Mouse (Mus musculus) neural tube, embryonic 14.5 days (tissue): ENCODE measurements around the gene Rabgap1l. TPM values are rescaled to one million over a fixed set of nuclear protein-coding genes. Genes with fewer than 3 reads are reported as not detected.

Experiments
- ATAC-seq: fragments of 200-750 bp; cut with Nextera tagmentation; 2 replicates; pipeline ENCODE4 v1.8.0; 2017; ENCODE audit warnings: low read depth, mild to moderate bottlenecking, moderate TSS enrichment, moderate library complexity
- H3K27ac ChIP-seq: fragments of 300-500 bp; sonication (generic); 2 replicates; pipeline ENCODE4 v1.5.1; 2014; ENCODE audit warnings: low read depth, mild to moderate bottlenecking, control low read depth, low read length, moderate library complexity, mixed read lengths
- H3K27me3 ChIP-seq: fragments of 300-500 bp; sonication (generic); 2 replicates; pipeline ENCODE4 v1.6.1; 2014; ENCODE audit warnings: low read length; ENCODE audit not compliant: control insufficient read depth, insufficient read depth
- H3K36me3 ChIP-seq: fragments of 300-500 bp; sonication (generic); 2 replicates; pipeline ENCODE4 v1.6.1; 2014; ENCODE audit warnings: low read length, mixed read lengths; ENCODE audit not compliant: control insufficient read depth, insufficient read depth
- H3K4me1 ChIP-seq: fragments of 300-500 bp; sonication (generic); 2 replicates; pipeline ENCODE4 v1.6.1; 2014; ENCODE audit warnings: low read length; ENCODE audit not compliant: control insufficient read depth, insufficient read depth
- H3K4me2 ChIP-seq: fragments of 300-500 bp; sonication (generic); 2 replicates; pipeline ENCODE4 v1.6.1; 2014; ENCODE audit warnings: mild to moderate bottlenecking, low read depth, low read length, control low read depth
- H3K4me3 ChIP-seq: fragments of 300-500 bp; sonication (generic); 2 replicates; pipeline ENCODE4 v1.5.1; 2014; ENCODE audit warnings: low read depth, low read length, control low read depth, mixed read lengths
- H3K9ac ChIP-seq: fragments of 300-500 bp; sonication (generic); replicated peaks from 2 replicates; pipeline ENCODE4 v1.6.1; 2014; ENCODE audit warnings: low read depth, mild to moderate bottlenecking, control low read depth, low read length, mixed read lengths
- H3K9me3 ChIP-seq: fragments of 300-500 bp; sonication (generic); 2 replicates; pipeline ENCODE4 v1.6.1; 2016; ENCODE audit warnings: low read length; ENCODE audit not compliant: control insufficient read depth
- WGBS: fragments of 180-500 bp; shearing (Covaris S2); extraction: QIAGEN DNeasy Blood & Tissue Kit; methylation state at CpG from one replicate; pipeline ENCODE4 v1.1.7; 2014; 5-methylcytosine and 5-hydroxymethylcytosine counted together
- polyA plus RNA-seq: library from polyadenylated mRNA; unstranded; fragments of >200 nt; fragmentation: Nextera tagmentation; extraction: Ambion mirVana; gene quantifications from 2 replicates; pipeline ENCODE4 v1.2.1, GENCODE M21; 2014

Gene Rabgap1l
- polyA plus RNA-seq, 1 experiment from 2014 or later, result 61.3 TPM

DNA sequence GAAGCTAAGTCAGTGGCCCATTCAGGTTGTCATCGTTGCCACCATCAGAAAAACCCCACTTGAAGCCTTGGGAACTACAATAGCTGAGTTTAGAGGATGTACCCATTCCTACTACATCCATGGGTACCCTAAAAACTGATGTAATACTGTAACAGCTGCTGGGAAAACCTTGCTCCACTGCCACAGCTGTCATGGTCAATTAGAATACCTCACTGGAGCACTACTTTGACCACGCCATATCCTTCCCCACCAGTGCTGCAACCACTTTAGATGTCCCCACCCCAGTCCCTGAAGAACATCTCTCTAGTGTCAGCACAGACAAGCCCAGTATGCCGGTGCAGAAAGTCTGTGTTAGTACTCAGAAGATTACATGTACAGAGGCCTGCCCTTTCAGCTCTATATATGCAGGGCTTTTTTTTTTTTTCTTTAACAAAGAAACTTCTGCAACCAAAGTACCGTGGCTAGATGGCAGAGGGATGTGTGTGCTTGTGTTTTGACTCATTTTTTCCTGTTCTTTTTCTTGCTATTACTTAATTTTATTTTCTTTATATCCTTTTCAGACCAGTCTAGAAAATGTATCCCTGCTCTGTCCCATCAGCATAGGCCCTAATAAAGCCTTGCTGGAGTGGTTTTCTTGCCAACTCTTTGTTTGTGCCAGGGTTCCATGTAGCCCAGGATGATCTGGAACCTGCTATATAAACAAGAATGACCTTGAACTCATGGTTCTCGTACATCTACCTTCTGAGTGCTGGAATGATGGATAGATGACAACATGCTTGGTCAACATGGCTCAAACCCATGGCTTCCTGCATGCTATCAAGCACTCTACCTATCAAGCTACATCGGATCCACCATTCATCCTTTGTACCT, 100.6 kb downstream of the Rabgap1l start:
- no peak for ATAC-seq
- H3K9ac ChIP-seq, result no peak overlapping the region
- H3K4me2 ChIP-seq, result no peak overlapping the region
- H3K27ac ChIP-seq, result no peak overlapping the region
- 87% methylated on average over 6 of the region's 6 CpGs for WGBS
- H3K36me3 ChIP-seq, result no peaks in the 10 kb centered on the region
- no peaks in the 10 kb centered on the region for H3K9me3 ChIP-seq
- no peaks in the 10 kb centered on the region for H3K27me3 ChIP-seq
- no peaks in the 10 kb centered on the region for H3K4me1 ChIP-seq
- H3K4me3 ChIP-seq, result no peak overlapping the region

DNA sequence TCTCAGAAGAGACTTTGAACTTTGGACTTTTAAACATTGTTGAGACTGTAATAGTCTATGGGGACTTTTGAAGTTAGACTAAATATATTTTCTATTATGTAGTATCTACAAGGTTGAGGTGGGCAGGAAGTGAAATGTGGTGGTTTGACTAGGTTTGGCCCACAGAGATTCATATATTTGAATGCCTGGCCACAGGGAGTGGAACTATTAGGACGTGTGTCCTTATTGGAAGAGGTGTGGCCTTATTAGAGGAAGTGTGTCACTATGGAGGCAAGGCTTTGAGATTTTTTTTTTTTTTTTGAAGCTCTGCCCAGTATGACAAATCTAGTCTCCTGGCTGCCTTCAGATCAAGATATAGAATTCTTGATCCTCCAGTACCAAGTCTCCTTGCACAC, 101.8 kb downstream of the Rabgap1l start:
- Histone ChIP-seq H3K9ac (no peak overlapping the region), H3K27ac (no peak overlapping the region), H3K4me2 (no peak overlapping the region), H3K9me3 (no peaks in the 10 kb centered on the region), H3K4me3 (no peak overlapping the region), H3K27me3 (no peaks in the 10 kb centered on the region), H3K4me1 (no peaks in the 10 kb centered on the region), H3K36me3 (no peaks in the 10 kb centered on the region)
- WGBS, result 91% methylated on average over 1 of the region's 1 CpGs
- no peak for ATAC-seq

DNA sequence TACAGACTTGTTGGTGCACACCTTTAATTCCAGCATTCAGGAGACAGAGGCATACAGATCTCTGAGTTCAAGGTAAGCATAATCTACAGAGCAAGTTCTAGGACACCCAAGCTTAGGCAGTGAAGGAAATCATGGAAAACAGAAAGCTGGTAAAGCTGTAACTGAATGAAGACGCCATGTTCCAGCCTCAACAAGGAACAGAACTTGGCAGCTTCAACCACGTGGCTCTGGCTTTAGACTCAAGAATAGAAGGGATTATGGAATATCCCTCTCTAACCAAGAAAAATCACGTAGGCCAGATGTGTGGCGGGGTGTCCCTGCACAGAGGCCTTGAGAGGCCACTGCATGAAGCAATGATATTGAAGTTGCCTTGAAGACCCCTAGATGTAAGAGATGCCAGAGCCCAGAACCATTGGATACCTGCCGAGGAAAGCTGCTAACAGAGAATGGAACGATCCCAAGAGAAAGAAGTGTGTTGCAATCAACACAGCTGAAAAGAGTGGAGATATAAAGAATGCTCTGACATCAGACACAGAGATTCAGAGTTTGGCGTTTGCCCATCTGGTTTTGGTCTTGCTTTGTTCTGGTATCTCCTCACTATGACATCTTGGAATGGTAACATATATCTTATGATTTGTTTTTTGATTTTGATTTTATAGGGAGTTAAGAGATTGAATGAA, 102.4 kb downstream of the Rabgap1l start:
- no peak overlapping the region for H3K27ac ChIP-seq
- no peak overlapping the region for H3K4me3 ChIP-seq
- no peaks in the 10 kb centered on the region for H3K27me3 ChIP-seq
- H3K9ac ChIP-seq, result no peak overlapping the region
- H3K9me3 ChIP-seq, result no peaks in the 10 kb centered on the region
- WGBS, result 95% methylated on average over 7 of the region's 7 CpGs
- no peaks in the 10 kb centered on the region for H3K36me3 ChIP-seq
- H3K4me1 ChIP-seq, result no peaks in the 10 kb centered on the region
- H3K4me2 ChIP-seq, result no peak overlapping the region
- no peak for ATAC-seq

DNA sequence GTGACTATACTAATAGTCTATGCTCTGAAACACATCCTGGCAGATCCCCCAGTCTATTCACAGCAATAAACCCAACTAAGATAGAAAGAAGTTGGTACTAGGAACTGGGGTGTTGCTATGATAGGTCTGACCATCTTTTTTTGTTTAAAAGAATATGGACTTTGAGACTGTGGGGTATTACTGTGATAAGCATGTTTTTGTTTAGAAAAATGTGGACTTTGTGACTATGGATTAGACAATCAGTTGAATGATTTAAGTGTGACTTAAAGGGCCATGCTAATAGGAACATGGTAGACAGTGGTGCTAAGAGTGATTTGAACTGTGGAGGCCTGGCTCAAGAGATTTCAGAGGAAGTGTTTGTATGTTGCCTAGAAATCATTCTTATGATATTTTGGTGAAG, 103.5 kb downstream of the Rabgap1l start:
- no peak for ATAC-seq
- no peak overlapping the region for H3K4me3 ChIP-seq
- H3K9me3 ChIP-seq, result no peaks in the 10 kb centered on the region
- no peaks in the 10 kb centered on the region for H3K27me3 ChIP-seq
- no peaks in the 10 kb centered on the region for H3K4me1 ChIP-seq
- no peak overlapping the region for H3K27ac ChIP-seq
- H3K36me3 ChIP-seq, result no peaks in the 10 kb centered on the region
- H3K4me2 ChIP-seq, result no peak overlapping the region
- H3K9ac ChIP-seq, result no peak overlapping the region

DNA sequence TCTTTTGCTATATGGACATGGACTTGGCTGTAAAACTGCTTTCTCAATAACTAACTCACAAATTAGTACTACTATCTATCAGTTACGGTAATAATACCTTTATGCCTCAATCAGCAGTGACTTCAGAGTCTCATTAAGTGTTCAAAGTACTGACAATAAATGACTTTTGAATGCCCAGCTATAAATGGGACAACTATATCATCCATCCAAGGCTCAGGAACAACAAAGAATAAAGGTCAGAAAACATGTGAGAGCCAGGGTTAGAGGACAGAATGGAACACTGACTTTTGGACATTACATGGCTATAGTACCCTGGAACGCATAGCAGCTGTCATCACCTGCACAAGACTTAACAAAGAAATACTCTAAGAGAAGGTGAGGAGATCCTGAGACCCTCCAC, 108.8 kb downstream of the Rabgap1l start:
- H3K4me2 ChIP-seq, result no peak overlapping the region
- WGBS, result 92% methylated on average over 2 of the region's 2 CpGs
- no peak overlapping the region for H3K4me3 ChIP-seq
- H3K27me3 ChIP-seq, result no peaks in the 10 kb centered on the region
- H3K27ac ChIP-seq, result no peak overlapping the region
- H3K9ac ChIP-seq, result no peak overlapping the region
- H3K9me3 ChIP-seq, result no peaks in the 10 kb centered on the region
- no peaks in the 10 kb centered on the region for H3K36me3 ChIP-seq
- ATAC-seq, result no peak
- no peaks in the 10 kb centered on the region for H3K4me1 ChIP-seq

DNA sequence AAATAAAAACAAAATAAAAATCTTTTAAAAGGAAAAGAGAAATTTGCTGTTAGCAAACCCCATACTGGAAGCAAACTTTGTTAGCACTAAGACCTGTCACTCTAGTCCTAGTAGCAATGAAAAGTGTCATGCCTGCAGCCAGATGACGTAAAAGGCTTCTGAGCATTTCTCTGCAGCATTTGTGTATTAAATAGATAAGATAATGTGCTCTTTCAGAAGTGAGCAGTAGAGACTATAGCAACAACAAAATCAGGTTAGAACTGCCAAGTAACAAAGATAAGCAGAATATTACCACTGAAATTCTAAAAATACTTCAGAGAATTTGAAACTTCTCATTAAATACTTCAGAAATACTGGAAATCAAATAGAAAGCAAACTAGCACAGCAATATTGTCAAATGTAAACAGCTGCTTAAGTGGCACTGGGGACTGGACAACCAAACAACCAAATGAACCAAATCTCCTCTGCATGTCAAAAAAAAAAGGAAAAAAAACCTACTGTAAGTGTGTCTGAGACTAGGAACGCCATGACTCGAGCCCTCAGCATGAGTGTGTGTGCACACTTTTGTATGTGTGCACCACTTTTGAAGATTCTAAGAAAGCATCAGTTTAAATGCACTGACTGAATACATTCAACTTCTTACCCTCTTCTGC, 111.5 kb downstream of the Rabgap1l start:
- Histone ChIP-seq H3K9me3 (no peaks in the 10 kb centered on the region), H3K36me3 (no peaks in the 10 kb centered on the region), H3K27me3 (no peaks in the 10 kb centered on the region), H3K4me1 (no peaks in the 10 kb centered on the region), H3K4me2 (no peak overlapping the region), H3K9ac (no peak overlapping the region), H3K4me3 (no peak overlapping the region), H3K27ac (no peak overlapping the region)
- no peak for ATAC-seq
- 89% methylated on average over 3 of the region's 3 CpGs for WGBS

DNA sequence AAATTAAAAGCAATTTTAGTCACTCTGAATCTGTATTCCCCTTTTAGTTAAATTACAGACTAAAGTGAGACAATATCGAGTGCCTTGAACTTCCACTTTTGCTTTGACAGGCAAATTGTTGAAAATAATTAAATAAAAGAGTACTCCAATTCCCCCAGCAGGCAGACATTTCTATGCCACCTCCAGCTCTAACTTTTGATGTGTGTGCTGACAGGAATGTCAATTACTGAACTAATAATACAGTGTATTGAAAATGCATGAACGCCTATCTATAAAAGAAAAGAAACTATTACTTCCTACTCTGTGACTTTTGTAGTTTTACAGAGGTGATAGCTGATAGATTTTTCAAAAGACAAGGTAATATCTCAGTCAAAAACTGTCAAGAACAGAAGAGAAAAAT, 118.2 kb downstream of the Rabgap1l start:
- H3K9me3 ChIP-seq, result no peaks in the 10 kb centered on the region
- H3K9ac ChIP-seq, result no peak overlapping the region
- no peak overlapping the region for H3K4me3 ChIP-seq
- no peak for ATAC-seq
- 88% methylated on average over 2 of the region's 2 CpGs for WGBS
- no peaks in the 10 kb centered on the region for H3K36me3 ChIP-seq
- no peak overlapping the region for H3K27ac ChIP-seq
- H3K4me1 ChIP-seq, result no peaks in the 10 kb centered on the region
- H3K27me3 ChIP-seq, result no peaks in the 10 kb centered on the region
- no peak overlapping the region for H3K4me2 ChIP-seq

DNA sequence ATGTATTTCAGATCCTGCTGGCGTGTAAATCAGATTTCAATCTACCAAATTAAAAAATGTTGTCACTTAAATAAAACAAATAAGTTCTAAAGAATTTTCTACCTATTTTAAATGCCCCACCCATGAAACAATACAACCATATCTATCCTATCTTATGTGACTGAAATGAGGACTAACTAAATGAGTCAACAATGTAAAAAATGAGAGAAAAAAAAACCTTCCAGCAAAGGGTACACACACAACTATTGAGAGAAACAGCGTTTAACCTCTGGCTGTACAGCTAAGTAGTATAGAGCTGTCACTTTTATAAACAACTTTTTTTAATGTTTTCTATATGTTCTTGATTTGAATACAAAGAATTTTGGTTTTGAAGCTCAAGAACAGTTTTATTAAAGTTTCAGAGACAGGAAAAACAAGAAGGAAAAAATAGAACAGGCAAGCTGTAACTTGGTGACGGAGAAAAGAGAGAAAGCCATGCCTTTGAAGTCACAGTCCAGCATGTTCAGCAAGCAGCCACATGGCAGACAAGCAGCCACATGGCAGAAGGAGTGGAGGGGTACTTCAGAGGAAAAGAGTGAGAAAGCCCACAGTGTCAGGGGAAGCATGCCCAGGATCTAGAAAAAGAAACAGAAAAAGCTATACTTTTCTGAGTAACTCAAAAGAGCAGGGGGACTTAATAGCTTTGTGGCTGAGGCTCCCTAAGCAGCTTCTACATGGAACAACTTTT, 120.8 kb downstream of the Rabgap1l start:
- Histone ChIP-seq H3K4me3 (no peak overlapping the region), H3K9me3 (no peaks in the 10 kb centered on the region), H3K36me3 (no peaks in the 10 kb centered on the region), H3K4me2 (no peak overlapping the region), H3K27me3 (no peaks in the 10 kb centered on the region), H3K27ac (no peak overlapping the region), H3K9ac (no peak overlapping the region), H3K4me1 (no peaks in the 10 kb centered on the region)
- no peak for ATAC-seq
- 80% methylated on average over 3 of the region's 3 CpGs for WGBS
